ENCODE assay signal across 10 mouse cellular contexts in genomic region chr1:136130107-136130506, GRCm38 (mm10). TPM values are rescaled to one million over a fixed set of nuclear protein-coding genes. Genes with fewer than 3 reads are reported as not detected.
DNase-seq lines count a peak whose midpoint lies in the region; ATAC-seq and TF ChIP-seq lines count a peak whose summit lies in the region.
"Had no signal": no experiment of that assay in that cellular context is flagged by ENCODE, and none has a peak within 500 bp of the region (broad histone marks: within the 10 kb centered on the region; RNA-seq: fewer than 3 reads in every experiment).

No protein-coding gene starts in this region.

- no peak overlapping the region for H3K4me3 ChIP-seq in heart, embryonic 11.5 days (ENCODE audit: low read depth, low read length)
- H3K4me3 ChIP-seq in embryonic fibroblast, embryonic 13.5 days (ENCODE audit: insufficient read depth, low read length) = no peak overlapping the region
- peak overlapping the region; percentile 88; the same call in 1 of the 2 replicates for H3K4me3 ChIP-seq in limb, embryonic 12.5 days (replicated peaks)

- no peak overlapping the region for H3K9ac ChIP-seq in heart, embryonic 11.5 days (ENCODE audit: low read depth, low read length)
- no peak overlapping the region for H3K9ac ChIP-seq in limb, embryonic 12.5 days (replicated peaks)

- H3K4me1 ChIP-seq in heart, embryonic 11.5 days (ENCODE audit: control insufficient read depth, insufficient read depth, low read length) = peaks cover 72% of the 10 kb centered on the region
- peaks cover 30% of the 10 kb centered on the region for H3K4me1 ChIP-seq in embryonic fibroblast, embryonic 13.5 days (ENCODE audit: control insufficient read depth, insufficient read depth, low read length)
- peaks cover 69% of the 10 kb centered on the region for H3K4me1 ChIP-seq in limb, embryonic 12.5 days (replicated peaks)

- no peak; the same call in 1 of the 2 replicates for TF ChIP-seq POLR2A in embryonic fibroblast, embryonic 13.5 days (IDR thresholded peaks at IDR 0.05; ENCODE audit: low read depth, low read length)

- H3K27ac ChIP-seq in heart, embryonic 11.5 days (ENCODE audit: low read depth, low read length) = no peak overlapping the region
- H3K27ac ChIP-seq in embryonic fibroblast, embryonic 13.5 days (ENCODE audit: insufficient read depth, low read length) = peak overlapping the region; percentile 85
- H3K27ac ChIP-seq in limb, embryonic 12.5 days = peak overlapping the region; percentile 41; the same call in 1 of the 2 replicates

- WGBS in heart, embryonic 11.5 days (ENCODE audit: insufficient replicate concordance) = 56% methylated on average over 3 of the region's 3 CpGs
- 54% methylated on average over 3 of the region's 3 CpGs for WGBS in limb, embryonic 12.5 days

- TF ChIP-seq CTCF in embryonic fibroblast, embryonic 13.5 days (IDR thresholded peaks at IDR 0.05; ENCODE audit: borderline replicate concordance, insufficient read depth, low read length) = no peak

- ATAC-seq in heart, embryonic 11.5 days (replicated peaks; ENCODE audit: insufficient number of reproducible peaks, low FRiP score, low TSS enrichment) = no peak
- ATAC-seq in limb, embryonic 12.5 days (ENCODE audit: insufficient number of reproducible peaks, insufficient read depth, low FRiP score, low TSS enrichment, low read depth) = no peak

- no peaks in the 10 kb centered on the region for H3K27me3 ChIP-seq in heart, embryonic 11.5 days (ENCODE audit: control insufficient read depth, insufficient read depth, low read length)
- no peaks in the 10 kb centered on the region for H3K27me3 ChIP-seq in limb, embryonic 12.5 days

- no peak for DNase-seq in heart, adult 9 months (ENCODE audit: low spot score in 2 of 2)
- peak; percentile 71 for DNase-seq in 3T3-L1 (ENCODE audit: low read depth, low spot score)
- DNase-seq in B cell, adult 2 months = no peak
- no peak for DNase-seq in layer of hippocampus, postnatal 10 days (ENCODE audit: low spot score in 2 of 2)
- DNase-seq in layer of hippocampus, adult 9-11 months = no peak
- DNase-seq: kidney, postnatal 36 days; right cerebral cortex, postnatal 25 days had no signal

- no peaks in the 10 kb centered on the region for H3K36me3 ChIP-seq in heart, embryonic 11.5 days (ENCODE audit: control insufficient read depth, insufficient read depth, low read length)
- no peaks in the 10 kb centered on the region for H3K36me3 ChIP-seq in limb, embryonic 12.5 days

- H3K9me3 ChIP-seq in heart, embryonic 11.5 days (replicated peaks; ENCODE audit: control insufficient read depth, low read length) = no peaks in the 10 kb centered on the region
- no peaks in the 10 kb centered on the region for H3K9me3 ChIP-seq in limb, embryonic 12.5 days

- peak overlapping the region; percentile 99; the same call in 1 of the 2 replicates for H3K4me2 ChIP-seq in heart, embryonic 11.5 days
- peak overlapping the region; percentile 88 for H3K4me2 ChIP-seq in limb, embryonic 12.5 days

RNA-seq across cellular contexts. Expression of gene Kif21b, which starts 1.1 kb away (rescaled TPM):
- 3.9 TPM in 2 replicates for polyA plus RNA-seq in heart, embryonic 11.5 days (2014; fragmentation: Nextera tagmentation; extraction: Ambion mirVana)
- polyA plus RNA-seq in embryonic fibroblast, embryonic 13.5 days (2011; ENCODE audit: insufficient read length, low read depth, missing spikeins) = 14.1 and 19.4 TPM in 2 replicates
- 10.6 and 11.4 TPM in 2 replicates for polyA plus RNA-seq in limb, embryonic 12.5 days (2016; fragmentation: Nextera tagmentation; extraction: Ambion mirVana)
- 100 to 1,000 TPM; 182 to 199 TPM for total RNA-seq in layer of hippocampus, postnatal 10 days (2021)
